Mouse (Mus musculus): ENCODE measurements around the gene Tpk1. TPM values are rescaled to one million over a fixed set of nuclear protein-coding genes. Genes with fewer than 3 reads are reported as not detected.

Tpk1 gene
- polyA plus RNA-seq, 1 experiment = 2.4 TPM

DNA sequence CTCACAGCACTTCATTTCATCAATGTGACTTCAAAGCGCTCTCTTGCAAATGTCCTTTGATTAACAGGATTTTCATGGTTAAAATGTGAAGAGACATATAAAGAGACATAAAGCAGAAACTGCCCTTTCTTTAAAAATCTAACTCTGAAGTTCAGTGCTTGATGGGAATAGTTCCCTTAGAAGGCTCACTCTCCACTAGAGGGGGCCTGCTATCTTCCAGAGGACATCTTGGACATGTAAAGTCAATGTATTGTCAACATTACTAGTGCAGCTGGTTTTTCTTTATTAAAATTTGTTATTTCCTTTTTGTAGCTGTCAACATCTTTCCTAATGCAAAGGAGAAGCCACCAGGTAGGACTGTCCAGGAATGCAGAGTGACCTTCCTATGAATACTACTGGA lies 318.4 kb downstream of the Tpk1 start:
- Histone ChIP-seq H3K4me1 (ENCODE audit: control insufficient read depth, insufficient read depth, low read length) (no peaks in the 10 kb centered on the region), H3K4me3 (replicated peaks; ENCODE audit: control insufficient read depth, low read depth, low read length) (no peak overlapping the region), H3K27ac (ENCODE audit: control insufficient read depth, insufficient read depth, low read depth, low read length, poor library complexity) (no peak overlapping the region)
- 92% methylated on average over 1 of the region's 1 CpGs for WGBS
- TF ChIP-seq POLR2A (IDR thresholded peaks at IDR 0.05; ENCODE audit: borderline replicate concordance, control insufficient read depth, low read depth, low read length) = no peak
- TF ChIP-seq CTCF (IDR thresholded peaks at IDR 0.05; ENCODE audit: control insufficient read depth, insufficient read depth, low read length) = no peak

DNA sequence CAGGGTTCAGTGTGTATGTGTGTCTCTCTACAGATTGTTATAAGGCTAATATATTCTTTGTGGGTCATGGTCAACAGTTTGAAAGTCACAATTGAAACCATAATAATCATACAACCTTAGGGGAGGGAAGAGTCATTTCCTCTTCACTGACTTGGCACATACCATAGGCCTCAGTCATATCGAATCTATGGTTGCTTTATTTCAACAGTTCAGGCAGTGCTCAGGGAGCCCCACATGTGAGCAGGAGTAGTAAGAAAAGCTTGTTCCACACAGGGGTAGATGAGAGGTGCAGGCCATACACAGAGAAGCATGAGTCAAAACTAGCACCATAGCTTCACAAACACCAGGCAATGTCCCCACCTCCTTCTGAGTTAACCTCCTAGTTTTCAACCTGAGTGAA lies 323.1 kb downstream of the Tpk1 start:
- no peak overlapping the region for H3K27ac ChIP-seq (ENCODE audit: control insufficient read depth, insufficient read depth, low read depth, low read length, poor library complexity)
- no peak for TF ChIP-seq POLR2A (IDR thresholded peaks at IDR 0.05; ENCODE audit: borderline replicate concordance, control insufficient read depth, low read depth, low read length)
- TF ChIP-seq CTCF (IDR thresholded peaks at IDR 0.05; ENCODE audit: control insufficient read depth, insufficient read depth, low read length) = no peak
- no peak overlapping the region for H3K4me3 ChIP-seq (replicated peaks; ENCODE audit: control insufficient read depth, low read depth, low read length)
- no peaks in the 10 kb centered on the region for H3K4me1 ChIP-seq (ENCODE audit: control insufficient read depth, insufficient read depth, low read length)
- 62% methylated on average over 1 of the region's 1 CpGs for WGBS

GRCm38 (mm10) chr6:43342386-43342785 lies 323.7 kb downstream of the Tpk1 start:
- WGBS = 88% methylated on average over 2 of the region's 2 CpGs
- TF ChIP-seq POLR2A (IDR thresholded peaks at IDR 0.05; ENCODE audit: borderline replicate concordance, control insufficient read depth, low read depth, low read length) (no peak), CTCF (IDR thresholded peaks at IDR 0.05; ENCODE audit: control insufficient read depth, insufficient read depth, low read length) (no peak)
- H3K4me3 ChIP-seq (replicated peaks; ENCODE audit: control insufficient read depth, low read depth, low read length) = no peak overlapping the region

DNA sequence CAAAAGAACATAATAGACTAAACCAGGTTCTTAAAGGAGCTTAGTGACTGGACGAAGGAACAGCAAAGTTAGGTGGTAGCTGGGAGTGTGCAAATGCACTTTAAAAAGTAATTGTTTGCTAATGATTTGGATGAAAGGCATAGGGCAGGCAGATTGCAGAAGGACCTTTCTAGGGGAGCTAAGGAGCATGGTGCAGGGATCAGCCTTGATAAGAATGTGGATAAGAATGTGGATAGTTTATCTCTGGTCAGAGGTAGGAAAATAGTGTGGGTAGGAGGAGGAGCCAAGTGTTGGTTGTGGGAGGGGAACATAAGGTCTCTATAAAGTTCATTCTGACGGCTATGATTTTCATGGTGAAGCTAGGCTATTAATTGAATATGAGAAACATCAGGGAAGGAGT lies 327.3 kb downstream of the Tpk1 start:
- H3K4me3 ChIP-seq (replicated peaks; ENCODE audit: control insufficient read depth, low read depth, low read length) = no peak overlapping the region
- H3K4me1 ChIP-seq (ENCODE audit: control insufficient read depth, insufficient read depth, low read length) = no peaks in the 10 kb centered on the region
- TF ChIP-seq CTCF (IDR thresholded peaks at IDR 0.05; ENCODE audit: control insufficient read depth, insufficient read depth, low read length) (no peak), POLR2A (IDR thresholded peaks at IDR 0.05; ENCODE audit: borderline replicate concordance, control insufficient read depth, low read depth, low read length) (no peak)
- no peak overlapping the region for H3K27ac ChIP-seq (ENCODE audit: control insufficient read depth, insufficient read depth, low read depth, low read length, poor library complexity)
- WGBS = 57% methylated on average over 2 of the region's 2 CpGs

More at GRCm38 (mm10) chr6:43342386-43342785, 323.7 kb downstream of the Tpk1 start:
- no peak overlapping the region for H3K27ac ChIP-seq (ENCODE audit: control insufficient read depth, insufficient read depth, low read depth, low read length, poor library complexity)
- H3K4me1 ChIP-seq (ENCODE audit: control insufficient read depth, insufficient read depth, low read length) = no peaks in the 10 kb centered on the region

DNA sequence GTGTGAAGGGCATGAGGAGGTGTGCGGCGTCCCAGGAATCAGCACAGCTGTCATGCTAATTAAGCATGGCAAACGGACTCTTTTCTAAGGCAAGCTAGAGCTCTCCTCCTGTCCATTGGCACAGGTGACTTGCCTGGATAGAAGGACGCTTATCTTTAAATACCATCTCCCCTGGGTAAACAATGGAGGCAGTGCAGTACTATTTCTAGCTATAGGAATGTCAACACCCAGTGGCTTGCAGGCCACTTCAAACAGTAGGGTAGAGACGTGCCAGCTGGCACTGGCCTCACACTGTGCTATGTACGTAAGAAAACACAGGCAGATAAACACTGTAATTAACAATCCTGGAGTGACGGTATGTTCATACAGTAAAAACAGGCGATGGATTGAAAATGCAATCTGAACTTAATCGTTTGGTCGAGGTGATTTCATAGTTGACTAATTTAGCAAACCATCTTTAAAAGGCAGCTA lies 328.6 kb downstream of the Tpk1 start:
- H3K4me1 ChIP-seq (ENCODE audit: control insufficient read depth, insufficient read depth, low read length) = no peaks in the 10 kb centered on the region
- TF ChIP-seq POLR2A (IDR thresholded peaks at IDR 0.05; ENCODE audit: borderline replicate concordance, control insufficient read depth, low read depth, low read length) (no peak), CTCF (IDR thresholded peaks at IDR 0.05; ENCODE audit: control insufficient read depth, insufficient read depth, low read length) (no peak)
- H3K27ac ChIP-seq (ENCODE audit: control insufficient read depth, insufficient read depth, low read depth, low read length, poor library complexity) = no peak overlapping the region
- H3K4me3 ChIP-seq (replicated peaks; ENCODE audit: control insufficient read depth, low read depth, low read length) = no peak overlapping the region
- 67% methylated on average over 10 of the region's 10 CpGs for WGBS

- H3K4me3 ChIP-seq (replicated peaks; ENCODE audit: control insufficient read depth, low read depth, low read length) = no peak overlapping the region
- no peak overlapping the region for H3K27ac ChIP-seq (ENCODE audit: control insufficient read depth, insufficient read depth, low read depth, low read length, poor library complexity)
- 58% methylated on average over 3 of the region's 3 CpGs for WGBS
- TF ChIP-seq CTCF (IDR thresholded peaks at IDR 0.05; ENCODE audit: control insufficient read depth, insufficient read depth, low read length) (no peak), POLR2A (IDR thresholded peaks at IDR 0.05; ENCODE audit: borderline replicate concordance, control insufficient read depth, low read depth, low read length) (no peak)
- no peaks in the 10 kb centered on the region for H3K4me1 ChIP-seq (ENCODE audit: control insufficient read depth, insufficient read depth, low read length)
These were observed 330.4 kb downstream of the Tpk1 start for GRCm38 (mm10) chr6:43335619-43336234.

DNA sequence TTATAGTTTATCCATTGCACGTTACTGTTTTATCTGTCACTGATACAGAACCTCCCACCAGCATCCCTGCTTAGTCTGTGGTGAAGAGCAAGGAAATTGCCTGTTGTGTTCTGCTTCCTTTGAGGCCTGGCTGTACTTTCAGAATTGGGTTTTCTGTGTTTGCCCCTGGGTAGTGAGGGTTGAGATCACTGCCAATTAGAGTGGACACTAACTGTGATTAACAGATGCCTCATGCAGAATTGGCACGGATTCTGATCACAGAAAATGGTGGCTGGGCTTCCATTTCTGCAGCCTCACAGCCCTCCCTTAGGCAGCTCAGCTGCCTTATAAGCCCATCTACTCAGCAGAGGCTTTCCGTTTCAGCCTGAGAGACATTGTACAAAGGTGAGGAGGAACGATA lies 332.6 kb downstream of the Tpk1 start:
- TF ChIP-seq CTCF (IDR thresholded peaks at IDR 0.05; ENCODE audit: control insufficient read depth, insufficient read depth, low read length) (no peak), POLR2A (IDR thresholded peaks at IDR 0.05; ENCODE audit: borderline replicate concordance, control insufficient read depth, low read depth, low read length) (no peak)
- Histone ChIP-seq H3K27ac (ENCODE audit: control insufficient read depth, insufficient read depth, low read depth, low read length, poor library complexity) (no peak overlapping the region), H3K4me3 (replicated peaks; ENCODE audit: control insufficient read depth, low read depth, low read length) (no peak overlapping the region), H3K4me1 (ENCODE audit: control insufficient read depth, insufficient read depth, low read length) (no peaks in the 10 kb centered on the region)
- 58% methylated on average over 4 of the region's 4 CpGs for WGBS

DNA sequence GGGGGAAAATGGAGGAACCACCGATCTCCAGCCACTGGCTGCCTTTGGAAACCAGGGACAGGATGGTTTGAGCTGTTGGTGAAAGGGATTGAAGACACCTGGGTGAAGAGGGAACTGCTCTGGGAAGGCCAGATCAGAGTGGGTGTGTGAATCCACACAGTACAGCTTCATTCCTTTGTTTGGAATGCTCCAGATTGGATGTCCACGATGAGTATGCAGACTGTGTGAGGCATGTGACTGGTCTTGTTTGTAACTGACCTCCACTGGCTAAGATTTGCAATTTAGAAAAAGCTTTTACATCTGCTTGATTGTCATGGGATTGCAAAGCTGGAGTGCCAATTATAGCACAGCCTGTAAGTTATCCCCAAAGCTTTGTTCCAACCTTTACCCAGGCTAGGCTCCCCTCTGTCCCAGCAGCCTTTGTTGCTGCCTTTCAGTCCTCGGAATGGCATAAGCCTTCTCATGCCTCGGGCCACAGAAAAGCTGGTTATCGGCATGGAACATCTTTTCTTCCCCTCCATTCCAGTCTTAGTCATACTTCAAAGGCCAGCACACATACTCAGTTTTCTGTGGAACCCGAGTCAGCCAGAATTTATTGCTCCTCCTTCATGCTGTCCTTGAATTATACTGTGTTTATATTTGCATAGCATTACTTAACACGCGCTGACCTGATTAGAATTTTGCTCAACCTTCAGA lies 353.0 kb downstream of the Tpk1 start:
- 76% methylated on average over 8 of the region's 8 CpGs for WGBS

More for the DNA sequence above, 353.0 kb downstream of the Tpk1 start:
- H3K4me1 ChIP-seq (ENCODE audit: control insufficient read depth, insufficient read depth, low read length) = no peaks in the 10 kb centered on the region
- no peak overlapping the region for H3K27ac ChIP-seq (ENCODE audit: control insufficient read depth, insufficient read depth, low read depth, low read length, poor library complexity)
- TF ChIP-seq POLR2A (IDR thresholded peaks at IDR 0.05; ENCODE audit: borderline replicate concordance, control insufficient read depth, low read depth, low read length) (no peak), CTCF (IDR thresholded peaks at IDR 0.05; ENCODE audit: control insufficient read depth, insufficient read depth, low read length) (no peak)
- H3K4me3 ChIP-seq (replicated peaks; ENCODE audit: control insufficient read depth, low read depth, low read length) = no peak overlapping the region
